Mouse (Mus musculus) embryonic facial prominence, embryonic 15.5 days (tissue): ENCODE results near the gene Thsd4. TPM values are rescaled to one million over a fixed set of nuclear protein-coding genes. Genes with fewer than 3 reads are reported as not detected.
A peak's percentile ranks its signal among the peaks of the same experiment; 100 is the strongest.

Source experiments
- ATAC-seq: fragments of 200-750 bp; cut with Nextera tagmentation; 2 replicates; pipeline ENCODE4 v1.8.0; 2017; ENCODE audit warnings: low read depth, moderate TSS enrichment; ENCODE audit not compliant: insufficient number of reproducible peaks, low FRiP score, low TSS enrichment
- H3K27ac ChIP-seq: fragments of 300-500 bp; sonication (generic); replicated peaks from 2 replicates; pipeline ENCODE4 v1.5.1; 2015; ENCODE audit warnings: mild to moderate bottlenecking, inconsistent platforms
- H3K27me3 ChIP-seq: fragments of 300-500 bp; sonication (generic); 2 replicates; pipeline ENCODE4 v1.6.1; 2015; ENCODE audit warnings: inconsistent platforms
- H3K36me3 ChIP-seq: fragments of 300-500 bp; sonication (generic); 2 replicates; pipeline ENCODE4 v1.6.1; 2015; ENCODE audit warnings: mild to moderate bottlenecking, inconsistent platforms
- H3K4me1 ChIP-seq: fragments of 300-500 bp; sonication (generic); 2 replicates; pipeline ENCODE4 v1.6.1; 2015; ENCODE audit warnings: inconsistent platforms
- H3K4me2 ChIP-seq: fragments of 300-500 bp; sonication (generic); replicated peaks from 2 replicates; pipeline ENCODE4 v1.6.1; 2015; ENCODE audit warnings: mild to moderate bottlenecking, inconsistent platforms
- H3K4me3 ChIP-seq: fragments of 300-500 bp; sonication (generic); replicated peaks from 2 replicates; pipeline ENCODE4 v1.5.1; 2015; ENCODE audit warnings: mild to moderate bottlenecking, inconsistent platforms
- H3K9ac ChIP-seq: fragments of 300-500 bp; sonication (generic); 2 replicates; pipeline ENCODE4 v1.6.1; 2015; ENCODE audit warnings: inconsistent platforms
- H3K9me3 ChIP-seq: fragments of 300-500 bp; sonication (generic); replicated peaks from 2 replicates; pipeline ENCODE4 v1.6.1; 2016; ENCODE audit warnings: inconsistent platforms
- WGBS: fragments of 180-500 bp; shearing (Covaris S2); methylation state at CpG from one replicate; pipeline ENCODE4 v1.1.7; 2015; 5-methylcytosine and 5-hydroxymethylcytosine counted together
- polyA plus RNA-seq: library from polyadenylated mRNA; unstranded; fragments of >200 nt; fragmentation: Nextera tagmentation; extraction: Ambion mirVana; gene quantifications from 2 replicates; pipeline ENCODE4 v1.2.1, GENCODE M21; 2015

Gene Thsd4
- polyA plus RNA-seq, 1 experiment from 2014 or later = 26.0 TPM

- no peak overlapping the region for H3K4me2 ChIP-seq
- H3K36me3 ChIP-seq = no peaks in the 10 kb centered on the region; the same call in 1 of the 2 replicates
- peaks cover 13% of the 10 kb centered on the region; the same call in 1 of the 2 replicates for H3K4me1 ChIP-seq
- no peaks in the 10 kb centered on the region for H3K9me3 ChIP-seq
- H3K27me3 ChIP-seq = no peaks in the 10 kb centered on the region
- H3K27ac ChIP-seq = no peak overlapping the region; the same call in 1 of the 2 replicates
- WGBS = 33% methylated on average over 4 of the region's 4 CpGs
- no peak for ATAC-seq
- no peak overlapping the region for H3K4me3 ChIP-seq
- H3K9ac ChIP-seq = no peak overlapping the region
Measured at GRCm38 (mm10) chr9:60063191-60063720, 458.6 kb downstream of the Thsd4 start.

GRCm38 (mm10) chr9:60056131-60056530 lies 465.7 kb downstream of the Thsd4 start:
- ATAC-seq = no peak
- Histone ChIP-seq H3K27me3 (no peaks in the 10 kb centered on the region), H3K27ac (no peak overlapping the region), H3K9me3 (0 out of 2 replicates have a peak, but pooled peaks cover 4% of the 10 kb centered on the region), H3K36me3 (no peaks in the 10 kb centered on the region), H3K9ac (no peak overlapping the region), H3K4me2 (no peak overlapping the region), H3K4me1 (no peaks in the 10 kb centered on the region), H3K4me3 (no peak overlapping the region)
- 92% methylated on average over 5 of the region's 5 CpGs for WGBS

GRCm38 (mm10) chr9:60054951-60055350 lies 466.9 kb downstream of the Thsd4 start:
- ATAC-seq = no peak
- H3K36me3 ChIP-seq = no peaks in the 10 kb centered on the region
- H3K27me3 ChIP-seq = no peaks in the 10 kb centered on the region
- 0 out of 2 replicates have a peak, but pooled peaks cover 4% of the 10 kb centered on the region for H3K9me3 ChIP-seq
- H3K27ac ChIP-seq = no peak overlapping the region
- no peak overlapping the region for H3K4me2 ChIP-seq
- H3K4me3 ChIP-seq = no peak overlapping the region
- no peak overlapping the region for H3K9ac ChIP-seq
- WGBS = 48% methylated on average over 5 of the region's 5 CpGs
- H3K4me1 ChIP-seq = no peaks in the 10 kb centered on the region

GRCm38 (mm10) chr9:60053117-60053516 lies 468.7 kb downstream of the Thsd4 start:
- no peak for ATAC-seq
- 0 out of 2 replicates have a peak, but pooled peaks cover 4% of the 10 kb centered on the region for H3K9me3 ChIP-seq
- no peak overlapping the region for H3K27ac ChIP-seq
- H3K27me3 ChIP-seq = no peaks in the 10 kb centered on the region
- no peak overlapping the region for H3K9ac ChIP-seq
- no peaks in the 10 kb centered on the region for H3K4me1 ChIP-seq
- no peak overlapping the region for H3K4me2 ChIP-seq
- no peak overlapping the region for H3K4me3 ChIP-seq
- WGBS = 90% methylated on average over 5 of the region's 5 CpGs
- no peaks in the 10 kb centered on the region for H3K36me3 ChIP-seq

- H3K4me2 ChIP-seq = no peak overlapping the region
- no peaks in the 10 kb centered on the region for H3K27me3 ChIP-seq
- no peaks in the 10 kb centered on the region for H3K4me1 ChIP-seq
- WGBS = 76% methylated on average over 4 of the region's 4 CpGs
- no peak overlapping the region for H3K27ac ChIP-seq
- H3K4me3 ChIP-seq = no peak overlapping the region
- no peaks in the 10 kb centered on the region for H3K36me3 ChIP-seq
- H3K9me3 ChIP-seq = 0 out of 2 replicates have a peak, but pooled peaks cover 4% of the 10 kb centered on the region
- ATAC-seq = no peak
- no peak overlapping the region for H3K9ac ChIP-seq
Measured at GRCm38 (mm10) chr9:60052415-60052814, 469.4 kb downstream of the Thsd4 start.

- Histone ChIP-seq H3K36me3 (0 out of 2 replicates have a peak, but pooled peaks cover 4% of the 10 kb centered on the region), H3K9ac (no peak overlapping the region), H3K4me1 (no peaks in the 10 kb centered on the region), H3K27ac (no peak overlapping the region), H3K4me3 (no peak overlapping the region), H3K27me3 (no peaks in the 10 kb centered on the region), H3K4me2 (no peak overlapping the region), H3K9me3 (no peaks in the 10 kb centered on the region)
- WGBS = 88% methylated on average over 1 of the region's 1 CpGs
- no peak for ATAC-seq
Measured at GRCm38 (mm10) chr9:60043175-60043574, 478.7 kb downstream of the Thsd4 start.

- WGBS = 95% methylated on average over 4 of the region's 4 CpGs
- Histone ChIP-seq H3K9me3 (no peaks in the 10 kb centered on the region), H3K27ac (no peak overlapping the region), H3K27me3 (no peaks in the 10 kb centered on the region), H3K36me3 (no peaks in the 10 kb centered on the region), H3K4me3 (no peak overlapping the region), H3K4me1 (peaks cover 11% of the 10 kb centered on the region; the same call in 1 of the 2 replicates), H3K9ac (no peak overlapping the region), H3K4me2 (no peak overlapping the region)
- no peak for ATAC-seq
Measured at GRCm38 (mm10) chr9:60034883-60035282, 487.0 kb downstream of the Thsd4 start.

GRCm38 (mm10) chr9:60027234-60027633 lies 494.6 kb downstream of the Thsd4 start:
- WGBS = 91% methylated on average over 4 of the region's 4 CpGs
- ATAC-seq = no peak
- H3K9me3 ChIP-seq = no peaks in the 10 kb centered on the region

GRCm38 (mm10) chr9:60026795-60027194 lies 495.1 kb downstream of the Thsd4 start:
- Histone ChIP-seq H3K9ac (no peak overlapping the region), H3K27ac (no peak overlapping the region), H3K9me3 (no peaks in the 10 kb centered on the region), H3K27me3 (no peaks in the 10 kb centered on the region), H3K4me3 (no peak overlapping the region), H3K4me1 (peaks cover 32% of the 10 kb centered on the region), H3K36me3 (no peaks in the 10 kb centered on the region), H3K4me2 (no peak overlapping the region)
- no peak for ATAC-seq
- WGBS = 83% methylated on average over 2 of the region's 2 CpGs

More at GRCm38 (mm10) chr9:60027234-60027633, 494.6 kb downstream of the Thsd4 start:
- Histone ChIP-seq H3K4me1 (peaks cover 28% of the 10 kb centered on the region), H3K27ac (no peak overlapping the region), H3K4me2 (no peak overlapping the region), H3K4me3 (no peak overlapping the region), H3K9ac (no peak overlapping the region), H3K27me3 (no peaks in the 10 kb centered on the region), H3K36me3 (no peaks in the 10 kb centered on the region)

GRCm38 (mm10) chr9:60025919-60026318 lies 495.9 kb downstream of the Thsd4 start:
- no peaks in the 10 kb centered on the region for H3K36me3 ChIP-seq
- no peaks in the 10 kb centered on the region for H3K9me3 ChIP-seq
- H3K4me1 ChIP-seq = peaks cover 35% of the 10 kb centered on the region
- no peak for ATAC-seq
- no peaks in the 10 kb centered on the region for H3K27me3 ChIP-seq
- no peak overlapping the region for H3K9ac ChIP-seq
- no peak overlapping the region for H3K4me3 ChIP-seq
- no peak overlapping the region for H3K4me2 ChIP-seq
- 85% methylated on average over 6 of the region's 6 CpGs for WGBS
- no peak overlapping the region for H3K27ac ChIP-seq

GRCm38 (mm10) chr9:60024971-60025370 lies 496.9 kb downstream of the Thsd4 start:
- Histone ChIP-seq H3K4me2 (no peak overlapping the region), H3K9ac (no peak overlapping the region), H3K36me3 (no peaks in the 10 kb centered on the region), H3K4me3 (no peak overlapping the region), H3K9me3 (no peaks in the 10 kb centered on the region), H3K27ac (no peak overlapping the region), H3K4me1 (peaks cover 35% of the 10 kb centered on the region), H3K27me3 (no peaks in the 10 kb centered on the region)
- WGBS = 15% methylated on average over 5 of the region's 5 CpGs
- no peak for ATAC-seq

- Histone ChIP-seq H3K27ac (0 out of 2 replicates have a peak overlapping the region, but pooled peaks have one; percentile 39), H3K9me3 (no peaks in the 10 kb centered on the region), H3K4me2 (no peak overlapping the region), H3K4me1 (peaks cover 35% of the 10 kb centered on the region), H3K36me3 (no peaks in the 10 kb centered on the region), H3K9ac (no peak overlapping the region), H3K4me3 (no peak overlapping the region), H3K27me3 (no peaks in the 10 kb centered on the region)
- WGBS = 13% methylated on average over 5 of the region's 5 CpGs
- ATAC-seq = no peak
Measured at GRCm38 (mm10) chr9:60024545-60024944, 497.3 kb downstream of the Thsd4 start.
